Mouse (Mus musculus) liver, embryonic 15.5 days (tissue): Measurements from ENCODE around the gene Asb8. TPM values are rescaled to one million over a fixed set of nuclear protein-coding genes. Genes with fewer than 3 reads are reported as not detected.

ENCODE experiments used
- ATAC-seq: fragments of 200-750 bp; cut with Nextera tagmentation; 2 replicates; pipeline ENCODE4 v1.8.0; 2017; ENCODE audit warnings: moderate number of reproducible peaks, mild to moderate bottlenecking, moderate library complexity; ENCODE audit not compliant: insufficient read depth
- H3K27ac ChIP-seq: fragments of 300-500 bp; sonication (generic); replicated peaks from 2 replicates; pipeline ENCODE4 v1.5.1; 2015; ENCODE audit warnings: mild to moderate bottlenecking, inconsistent platforms
- H3K27me3 ChIP-seq: fragments of 300-500 bp; sonication (generic); 2 replicates; pipeline ENCODE4 v1.6.1; 2015; ENCODE audit warnings: mild to moderate bottlenecking, inconsistent platforms
- H3K36me3 ChIP-seq: fragments of 300-500 bp; sonication (generic); replicated peaks from 2 replicates; pipeline ENCODE4 v1.6.1; 2015; ENCODE audit warnings: moderate library complexity, mild to moderate bottlenecking, inconsistent platforms
- H3K4me1 ChIP-seq: fragments of 300-500 bp; sonication (generic); replicated peaks from 2 replicates; pipeline ENCODE4 v1.6.1; 2015; ENCODE audit warnings: inconsistent platforms
- H3K4me2 ChIP-seq: fragments of 300-500 bp; sonication (generic); 2 replicates; pipeline ENCODE4 v1.6.1; 2015; ENCODE audit warnings: moderate library complexity, mild to moderate bottlenecking, inconsistent platforms
- H3K4me3 ChIP-seq: fragments of 300-500 bp; sonication (generic); replicated peaks from 2 replicates; pipeline ENCODE4 v1.5.1; 2015; ENCODE audit warnings: mild to moderate bottlenecking, inconsistent platforms
- H3K9ac ChIP-seq: fragments of 300-500 bp; sonication (generic); 2 replicates; pipeline ENCODE4 v1.6.1; 2015; ENCODE audit warnings: moderate library complexity, mild to moderate bottlenecking, inconsistent platforms
- H3K9me3 ChIP-seq: fragments of 300-500 bp; sonication (generic); replicated peaks from 2 replicates; pipeline ENCODE4 v1.6.1; 2016; ENCODE audit warnings: inconsistent platforms
- WGBS: fragments of 180-500 bp; shearing (Covaris S2); methylation state at CpG from one replicate; pipeline ENCODE4 v1.1.7; 2015; ENCODE audit warnings: mixed read lengths; ENCODE audit not compliant: insufficient replicate concordance; 5-methylcytosine and 5-hydroxymethylcytosine counted together
- polyA plus RNA-seq: library from polyadenylated mRNA; unstranded; fragments of >200 nt; fragmentation: Nextera tagmentation; extraction: Ambion mirVana; gene quantifications from 2 replicates; pipeline ENCODE4 v1.2.1, GENCODE M21; 2015

Gene Asb8
- polyA plus RNA-seq, 1 experiment from 2014 or later: 20.4 TPM

DNA sequence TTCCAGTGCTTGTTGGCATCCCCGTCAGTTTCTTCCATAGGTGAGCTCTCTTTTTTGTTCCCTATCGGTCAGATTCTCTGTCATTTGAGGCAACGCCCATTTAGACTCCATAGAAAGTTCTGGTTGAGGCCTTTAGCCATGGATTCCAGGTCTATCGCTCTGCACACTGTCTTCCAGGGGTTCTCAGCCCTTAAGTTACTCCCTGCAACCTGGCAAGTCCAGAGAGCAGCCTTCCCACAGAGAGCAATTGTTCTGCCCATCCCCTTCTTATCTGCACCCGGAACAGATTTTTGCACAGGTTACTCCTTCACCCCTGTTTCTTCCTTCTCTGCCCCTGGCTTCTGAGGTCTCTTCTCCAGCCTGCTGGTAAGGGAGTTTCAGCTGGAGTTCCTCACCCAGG, 6.7 kb upstream of the Asb8 start:
- H3K36me3 ChIP-seq: no peaks in the 10 kb centered on the region
- H3K27me3 ChIP-seq: peaks cover 97% of the 10 kb centered on the region
- H3K4me1 ChIP-seq: 0 out of 2 replicates have a peak, but pooled peaks cover 3% of the 10 kb centered on the region
- no peak overlapping the region for H3K4me2 ChIP-seq
- H3K4me3 ChIP-seq: no peak overlapping the region
- no peak for ATAC-seq
- no peaks in the 10 kb centered on the region for H3K9me3 ChIP-seq
- WGBS: 52% methylated on average over 5 of the region's 5 CpGs
- no peak overlapping the region for H3K27ac ChIP-seq
- no peak overlapping the region for H3K9ac ChIP-seq

DNA sequence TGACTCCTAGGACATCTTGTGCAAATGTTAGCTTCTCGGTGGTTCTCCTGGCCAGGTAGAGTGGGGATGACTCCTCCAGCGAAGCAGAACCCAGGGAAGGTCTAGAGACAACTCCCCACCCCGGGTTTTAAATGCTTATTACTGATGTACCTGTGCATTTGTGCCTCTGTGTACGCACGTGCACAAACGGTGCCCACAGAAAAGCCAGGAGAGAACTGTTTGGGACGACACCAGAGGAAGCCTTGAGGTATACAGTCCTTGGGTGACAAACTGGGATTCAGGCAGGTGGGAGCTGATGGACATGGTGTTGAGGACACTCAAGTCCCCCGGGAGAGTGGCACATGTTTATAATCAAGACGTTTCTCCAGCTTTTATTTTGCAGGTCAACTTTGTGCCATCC, 5.5 kb upstream of the Asb8 start:
- Histone ChIP-seq H3K9me3 (no peaks in the 10 kb centered on the region), H3K36me3 (no peaks in the 10 kb centered on the region), H3K27ac (no peak overlapping the region), H3K4me3 (no peak overlapping the region), H3K4me2 (no peak overlapping the region), H3K9ac (no peak overlapping the region), H3K27me3 (peaks cover 98% of the 10 kb centered on the region), H3K4me1 (0 out of 2 replicates have a peak, but pooled peaks cover 3% of the 10 kb centered on the region)
- no peak for ATAC-seq
- WGBS: 49% methylated on average over 9 of the region's 9 CpGs

DNA sequence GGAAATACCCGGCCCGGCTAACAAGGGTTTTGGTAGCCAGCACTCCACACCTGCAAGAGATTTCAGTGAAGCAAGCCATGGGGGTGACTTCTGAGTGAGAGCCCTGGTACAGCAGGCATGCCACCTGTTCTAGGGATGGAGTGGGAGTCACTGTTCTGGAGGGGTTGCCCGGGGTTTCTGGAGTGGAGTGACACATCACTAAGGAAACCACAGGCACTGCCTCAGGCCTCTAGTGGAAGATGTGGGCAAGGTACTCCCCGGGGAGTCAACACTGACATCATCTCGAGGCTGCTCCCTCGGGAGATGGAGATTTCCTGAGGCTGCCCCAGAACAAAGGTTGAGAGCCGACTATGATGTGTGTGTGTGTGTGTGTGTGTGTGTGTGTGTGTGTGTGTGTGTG, 4.9 kb upstream of the Asb8 start:
- no peak overlapping the region for H3K4me3 ChIP-seq
- no peaks in the 10 kb centered on the region for H3K36me3 ChIP-seq
- no peaks in the 10 kb centered on the region for H3K9me3 ChIP-seq
- 0 out of 2 replicates have a peak, but pooled peaks cover 3% of the 10 kb centered on the region for H3K4me1 ChIP-seq
- H3K27me3 ChIP-seq: peaks cover 99% of the 10 kb centered on the region
- no peak for ATAC-seq
- no peak overlapping the region for H3K9ac ChIP-seq
- H3K4me2 ChIP-seq: no peak overlapping the region
- no peak overlapping the region for H3K27ac ChIP-seq
- 17% methylated on average over 7 of the region's 7 CpGs for WGBS

DNA sequence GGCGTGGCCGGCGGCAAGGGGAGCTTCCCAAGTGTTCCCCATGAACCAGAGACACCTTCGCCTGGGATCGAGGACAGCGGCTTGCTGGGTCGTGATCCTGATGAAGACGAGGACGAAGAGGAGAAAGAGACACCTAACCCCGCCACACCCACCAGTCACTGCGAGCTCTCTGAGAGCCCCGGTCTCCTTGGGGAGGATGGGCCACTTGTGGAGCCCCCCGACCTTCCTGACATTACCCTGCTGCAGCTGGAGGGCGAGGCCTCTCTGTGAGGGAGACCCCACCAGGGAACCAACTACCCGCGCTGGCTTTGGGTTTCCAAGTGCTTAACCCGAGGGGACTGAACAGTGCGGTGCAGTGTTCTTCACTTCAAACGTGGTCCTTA, 3.2 kb upstream of the Asb8 start:
- Histone ChIP-seq H3K36me3 (no peaks in the 10 kb centered on the region), H3K27me3 (peaks cover 99% of the 10 kb centered on the region), H3K4me1 (0 out of 2 replicates have a peak, but pooled peaks cover 3% of the 10 kb centered on the region), H3K9me3 (no peaks in the 10 kb centered on the region), H3K9ac (no peak overlapping the region), H3K4me3 (no peak overlapping the region), H3K4me2 (no peak overlapping the region), H3K27ac (no peak overlapping the region)
- WGBS: 4% methylated on average over 19 of the region's 19 CpGs
- ATAC-seq: no peak

DNA sequence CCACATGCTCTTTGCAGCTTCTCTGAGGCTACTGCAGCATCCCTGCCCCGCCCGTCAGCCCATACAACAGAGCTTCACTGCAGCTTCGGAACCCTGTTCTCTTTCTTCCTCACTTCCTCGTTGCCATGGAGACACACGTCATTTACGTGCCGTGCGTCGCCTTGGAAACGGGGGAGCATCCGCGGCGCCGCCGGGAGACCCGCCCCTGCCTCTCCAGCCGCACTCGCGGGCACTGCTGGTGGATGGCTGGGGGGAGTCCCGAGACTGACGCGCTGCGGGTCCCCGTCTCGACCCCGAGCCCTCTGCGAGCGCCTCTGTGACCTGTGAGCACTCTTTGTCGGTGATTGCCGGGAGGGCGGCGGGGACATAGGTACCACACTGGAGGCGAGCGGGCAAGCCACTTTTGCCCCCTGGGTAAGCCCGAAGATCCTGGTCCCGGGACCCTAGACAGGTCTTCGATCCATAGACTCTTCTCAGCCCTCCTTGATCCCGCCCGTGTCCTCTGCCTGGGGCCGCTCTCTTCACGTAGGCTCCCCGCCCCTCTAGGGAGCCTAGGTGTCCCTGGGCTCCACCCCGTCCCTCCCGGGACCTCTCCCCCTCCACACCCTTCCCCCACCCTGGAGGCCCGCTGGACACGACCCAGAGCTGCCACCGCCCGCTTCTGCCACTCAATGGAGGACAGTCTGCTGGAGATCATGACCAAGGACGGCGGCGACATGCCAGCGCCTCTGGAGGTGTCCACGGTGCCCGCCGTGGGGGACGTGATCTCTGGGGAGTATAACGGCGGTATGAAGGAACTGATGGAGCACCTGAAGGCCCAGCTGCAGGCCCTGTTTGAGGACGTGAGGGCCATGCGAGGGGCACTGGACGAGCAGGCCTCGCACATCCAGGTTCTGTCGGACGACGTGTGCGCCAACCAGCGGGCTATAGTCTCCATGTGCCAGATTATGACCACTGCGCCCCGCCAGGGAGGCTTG, 2.5 kb upstream of the Asb8 start:
- peak overlapping the region; percentile 30; the same call in 1 of the 2 replicates for H3K4me2 ChIP-seq
- no peaks in the 10 kb centered on the region for H3K36me3 ChIP-seq
- 3% methylated on average over 69 of the region's 69 CpGs for WGBS
- peaks cover 96% of the 10 kb centered on the region for H3K27me3 ChIP-seq
- no peaks in the 10 kb centered on the region for H3K9me3 ChIP-seq
- H3K27ac ChIP-seq: no peak overlapping the region
- 0 out of 2 replicates have a peak, but pooled peaks cover 3% of the 10 kb centered on the region for H3K4me1 ChIP-seq
- ATAC-seq: no peak
- 0 out of 2 replicates have a peak overlapping the region, but pooled peaks have one; percentile 8 for H3K4me3 ChIP-seq
- H3K9ac ChIP-seq: no peak overlapping the region

- H3K4me1 ChIP-seq: 0 out of 2 replicates have a peak, but pooled peaks cover 3% of the 10 kb centered on the region
- H3K9me3 ChIP-seq: no peaks in the 10 kb centered on the region
- H3K9ac ChIP-seq: no peak within 1 kb of the TSS
- peak within 1 kb of the TSS; percentile 30; the same call in 1 of the 2 replicates for H3K4me2 ChIP-seq
- WGBS: 7% methylated on average over 18 of the region's 18 CpGs
- H3K36me3 ChIP-seq: no peaks in the 10 kb centered on the region
- ATAC-seq: no peak
- H3K27me3 ChIP-seq: peaks cover 88% of the 10 kb centered on the region
- H3K27ac ChIP-seq: no peak within 1 kb of the TSS
- H3K4me3 ChIP-seq: 0 out of 2 replicates have a peak within 1 kb of the TSS, but pooled peaks have one; percentile 8
Measured at GRCm38 (mm10) chr15:98166963-98167644, 1.7 kb upstream of the Asb8 start, which contains the start of gene Ccdc184. TSS of gene Ccdc184 (plus strand) at chr15:98167158.

DNA sequence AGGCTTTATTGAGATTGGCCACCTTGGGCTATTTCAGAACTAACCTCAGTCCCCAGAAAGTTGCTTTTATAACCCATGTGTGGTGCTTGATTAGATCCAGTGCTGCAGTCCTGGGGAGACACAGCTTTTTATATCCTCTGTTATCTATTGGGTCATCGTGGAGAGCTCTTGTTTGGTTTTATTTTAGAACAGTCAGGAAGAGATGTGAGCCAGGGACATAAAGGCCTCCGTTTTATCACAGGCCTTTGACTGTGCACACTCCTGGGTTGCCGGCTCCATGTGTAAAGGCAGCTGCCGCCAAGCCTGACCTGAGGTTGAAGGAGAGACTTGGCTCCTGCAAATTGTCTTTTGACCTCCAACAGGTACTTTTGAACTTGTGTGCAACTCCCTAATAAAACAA, 2.9 kb downstream of the Asb8 start:
- Histone ChIP-seq H3K9ac (no peak overlapping the region), H3K27ac (no peak overlapping the region), H3K4me1 (0 out of 2 replicates have a peak, but pooled peaks cover under 1% of the 10 kb centered on the region), H3K4me2 (no peak overlapping the region), H3K9me3 (no peaks in the 10 kb centered on the region), H3K4me3 (no peak overlapping the region), H3K27me3 (peaks cover 47% of the 10 kb centered on the region), H3K36me3 (no peaks in the 10 kb centered on the region)
- 46% methylated on average over 4 of the region's 4 CpGs for WGBS
- ATAC-seq: no peak

GRCm38 (mm10) chr15:98161026-98161805, 4.2 kb downstream of the Asb8 start:
- H3K4me3 ChIP-seq: no peak overlapping the region
- no peaks in the 10 kb centered on the region for H3K36me3 ChIP-seq
- 50% methylated on average over 19 of the region's 19 CpGs for WGBS
- H3K27ac ChIP-seq: no peak overlapping the region
- no peak for ATAC-seq
- H3K4me2 ChIP-seq: no peak overlapping the region
- peaks cover 33% of the 10 kb centered on the region for H3K27me3 ChIP-seq
- H3K9me3 ChIP-seq: no peaks in the 10 kb centered on the region
- H3K9ac ChIP-seq: no peak overlapping the region
- no peaks in the 10 kb centered on the region for H3K4me1 ChIP-seq

GRCm38 (mm10) chr15:98157253-98157652, 8.2 kb downstream of the Asb8 start:
- Histone ChIP-seq H3K4me1 (no peaks in the 10 kb centered on the region), H3K9ac (no peak overlapping the region), H3K27me3 (0 out of 2 replicates have a peak, but pooled peaks cover 4% of the 10 kb centered on the region), H3K4me3 (no peak overlapping the region), H3K4me2 (no peak overlapping the region), H3K36me3 (no peaks in the 10 kb centered on the region), H3K9me3 (no peaks in the 10 kb centered on the region), H3K27ac (no peak overlapping the region)
- WGBS: 25% methylated on average over 1 of the region's 1 CpGs
- ATAC-seq: no peak

DNA sequence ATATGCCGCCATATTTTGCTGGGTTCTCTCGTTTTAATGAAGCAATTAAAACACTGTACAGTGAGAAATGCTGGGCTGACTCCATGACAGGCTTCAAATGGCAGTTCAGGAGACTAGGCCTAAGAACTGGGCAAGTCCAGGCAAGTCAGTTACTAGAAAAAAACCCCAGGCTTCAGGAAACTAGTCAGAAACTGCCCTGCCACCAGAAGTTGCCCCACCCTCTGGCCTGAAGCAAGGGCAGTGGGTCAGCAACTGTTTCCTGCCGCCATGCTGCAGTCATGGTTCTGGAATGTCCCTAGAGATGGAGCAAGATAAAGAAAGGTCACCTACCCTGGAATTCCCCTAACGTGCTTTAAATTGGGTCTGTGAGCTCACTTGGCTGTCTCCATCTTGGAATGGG, 9.5 kb downstream of the Asb8 start:
- Histone ChIP-seq H3K4me1 (no peaks in the 10 kb centered on the region), H3K27me3 (no peaks in the 10 kb centered on the region), H3K9me3 (no peaks in the 10 kb centered on the region), H3K4me3 (no peak overlapping the region), H3K4me2 (no peak overlapping the region), H3K36me3 (no peaks in the 10 kb centered on the region), H3K9ac (no peak overlapping the region), H3K27ac (no peak overlapping the region)
- 49% methylated on average over 4 of the region's 4 CpGs for WGBS
- ATAC-seq: no peak
